Comparison of ENCODE assay signal across 9 mouse cellular contexts in the genomic region with DNA sequence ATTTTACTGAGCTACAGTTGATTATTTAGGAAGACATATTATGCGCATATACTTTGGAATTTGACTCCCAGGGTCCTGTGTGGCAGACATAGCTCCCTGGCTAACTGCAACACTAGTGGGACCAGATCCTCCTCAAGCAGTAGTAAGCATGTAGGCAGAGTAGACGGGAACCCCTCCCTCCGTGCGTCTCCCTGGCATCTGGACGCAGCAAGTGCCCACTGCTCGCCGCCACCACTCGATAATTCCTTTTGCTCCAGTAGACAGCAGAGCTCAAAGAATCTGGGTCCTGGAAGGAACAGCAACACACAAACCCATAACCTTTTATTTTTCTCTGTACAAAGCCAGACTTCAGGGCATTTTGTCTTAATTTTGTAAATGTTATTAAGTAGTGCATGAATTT. TPM values are rescaled to one million over a fixed set of nuclear protein-coding genes. Genes with fewer than 3 reads are reported as not detected.
DNase-seq lines count a peak whose midpoint lies in the region; ATAC-seq lines count a peak whose summit lies in the region.
"Had no signal": no experiment of that assay in that cellular context is flagged by ENCODE, and none has a peak within 500 bp of the region (broad histone marks: within the 10 kb centered on the region; RNA-seq: fewer than 3 reads in every experiment).

No protein-coding gene starts in this region.

- H3K4me3 ChIP-seq in forebrain, embryonic 13.5 days: no peak overlapping the region
- H3K4me3 ChIP-seq in forebrain, embryonic 15.5 days: no peak overlapping the region
- no peak overlapping the region for H3K4me3 ChIP-seq in kidney, embryonic 16.5 days (ENCODE audit: low read length)
- H3K4me3 ChIP-seq in embryonic facial prominence, embryonic 12.5 days: no peak overlapping the region
- H3K4me3 ChIP-seq in midbrain, embryonic 14.5 days (replicated peaks; ENCODE audit: low read depth, low read length): no peak overlapping the region

- 0 out of 2 replicates have a peak, but pooled peaks have one; percentile 36 for ATAC-seq in forebrain, embryonic 13.5 days
- no peak for ATAC-seq in forebrain, embryonic 15.5 days (replicated peaks)
- ATAC-seq in kidney, embryonic 16.5 days (ENCODE audit: low FRiP score, low TSS enrichment): no peak
- ATAC-seq in embryonic facial prominence, embryonic 12.5 days (ENCODE audit: insufficient number of reproducible peaks, insufficient read depth, low FRiP score, low TSS enrichment): no peak
- no peak for ATAC-seq in midbrain, embryonic 14.5 days (ENCODE audit: low FRiP score, low TSS enrichment)

- H3K4me2 ChIP-seq in forebrain, embryonic 13.5 days: no peak overlapping the region
- H3K4me2 ChIP-seq in forebrain, embryonic 15.5 days (replicated peaks): no peak overlapping the region
- H3K4me2 ChIP-seq in kidney, embryonic 16.5 days (replicated peaks; ENCODE audit: low read depth, low read length): no peak overlapping the region
- H3K4me2 ChIP-seq in embryonic facial prominence, embryonic 12.5 days (replicated peaks): no peak overlapping the region
- H3K4me2 ChIP-seq in midbrain, embryonic 14.5 days (ENCODE audit: low read length): no peak overlapping the region

- no peak overlapping the region for H3K27ac ChIP-seq in forebrain, embryonic 13.5 days
- H3K27ac ChIP-seq in forebrain, embryonic 15.5 days (replicated peaks): no peak overlapping the region
- peak overlapping the region; percentile 90 for H3K27ac ChIP-seq in kidney, embryonic 16.5 days (ENCODE audit: low read length)
- peak overlapping the region; percentile 25; the same call in 1 of the 2 replicates for H3K27ac ChIP-seq in embryonic facial prominence, embryonic 12.5 days
- H3K27ac ChIP-seq in midbrain, embryonic 14.5 days (replicated peaks; ENCODE audit: low read depth, low read length): peak overlapping the region; percentile 37; the same call in 1 of the 2 replicates

- no peaks in the 10 kb centered on the region for H3K27me3 ChIP-seq in forebrain, embryonic 13.5 days
- H3K27me3 ChIP-seq in forebrain, embryonic 15.5 days: no peaks in the 10 kb centered on the region
- H3K27me3 ChIP-seq in kidney, embryonic 16.5 days (ENCODE audit: insufficient read depth, low read length): no peaks in the 10 kb centered on the region
- H3K27me3 ChIP-seq in embryonic facial prominence, embryonic 12.5 days: no peaks in the 10 kb centered on the region
- H3K27me3 ChIP-seq in midbrain, embryonic 14.5 days (ENCODE audit: control insufficient read depth, insufficient read depth, low read length): no peaks in the 10 kb centered on the region

- H3K4me1 ChIP-seq in forebrain, embryonic 13.5 days: peaks cover 18% of the 10 kb centered on the region
- peaks cover 9% of the 10 kb centered on the region; the same call in 1 of the 2 replicates for H3K4me1 ChIP-seq in forebrain, embryonic 15.5 days
- peaks cover 18% of the 10 kb centered on the region for H3K4me1 ChIP-seq in kidney, embryonic 16.5 days (ENCODE audit: insufficient read depth, low read length)
- peaks cover 23% of the 10 kb centered on the region for H3K4me1 ChIP-seq in embryonic facial prominence, embryonic 12.5 days
- H3K4me1 ChIP-seq in midbrain, embryonic 14.5 days (ENCODE audit: control insufficient read depth, insufficient read depth, low read length): peaks cover 3% of the 10 kb centered on the region; the same call in 1 of the 2 replicates

- H3K9ac ChIP-seq in forebrain, embryonic 13.5 days: no peak overlapping the region
- no peak overlapping the region for H3K9ac ChIP-seq in forebrain, embryonic 15.5 days (replicated peaks)
- H3K9ac ChIP-seq in kidney, embryonic 16.5 days (replicated peaks; ENCODE audit: low read length): no peak overlapping the region
- no peak overlapping the region for H3K9ac ChIP-seq in embryonic facial prominence, embryonic 12.5 days
- H3K9ac ChIP-seq in midbrain, embryonic 14.5 days (replicated peaks; ENCODE audit: low read length): no peak overlapping the region

- DNase-seq in kidney, postnatal 36 days: no peak
- peak; percentile 28 for DNase-seq in midbrain, embryonic 14.5 days
- no peak for DNase-seq in layer of hippocampus, adult 11-12 months (ENCODE audit: low spot score)
- no peak for DNase-seq in ovary, adult 18-20 months (ENCODE audit: low spot score)
- DNase-seq: B cell, adult 2 months had no signal

- no peaks in the 10 kb centered on the region for H3K9me3 ChIP-seq in forebrain, embryonic 13.5 days (replicated peaks)
- H3K9me3 ChIP-seq in forebrain, embryonic 15.5 days: no peaks in the 10 kb centered on the region
- no peaks in the 10 kb centered on the region for H3K9me3 ChIP-seq in kidney, embryonic 16.5 days (ENCODE audit: low read length)
- no peaks in the 10 kb centered on the region for H3K9me3 ChIP-seq in embryonic facial prominence, embryonic 12.5 days
- H3K9me3 ChIP-seq in midbrain, embryonic 14.5 days (ENCODE audit: control insufficient read depth, low read length): no peaks in the 10 kb centered on the region

- WGBS in forebrain, embryonic 13.5 days: 61% methylated on average over 8 of the region's 8 CpGs
- 60% methylated on average over 8 of the region's 8 CpGs for WGBS in forebrain, embryonic 15.5 days
- WGBS in kidney, embryonic 16.5 days: 89% methylated on average over 8 of the region's 8 CpGs
- WGBS in embryonic facial prominence, embryonic 12.5 days: 78% methylated on average over 8 of the region's 8 CpGs
- 71% methylated on average over 8 of the region's 8 CpGs for WGBS in midbrain, embryonic 14.5 days

- H3K36me3 ChIP-seq in forebrain, embryonic 13.5 days (ENCODE audit: poor library complexity, severe bottlenecking): no peaks in the 10 kb centered on the region
- H3K36me3 ChIP-seq in forebrain, embryonic 15.5 days: no peaks in the 10 kb centered on the region
- no peaks in the 10 kb centered on the region for H3K36me3 ChIP-seq in kidney, embryonic 16.5 days (ENCODE audit: insufficient read depth, low read length)
- H3K36me3 ChIP-seq in embryonic facial prominence, embryonic 12.5 days: no peaks in the 10 kb centered on the region
- no peaks in the 10 kb centered on the region for H3K36me3 ChIP-seq in midbrain, embryonic 14.5 days (ENCODE audit: control insufficient read depth, insufficient read depth, low read length)

RNA-seq across cellular contexts. Expression of gene Ripor2, which starts 17.3 kb away (rescaled TPM):
- 15.8 and 20.0 TPM in 2 replicates for polyA plus RNA-seq in forebrain, embryonic 13.5 days (2015; fragmentation: Nextera tagmentation; extraction: Ambion mirVana)
- 24.5 and 26.8 TPM in 2 replicates for polyA plus RNA-seq in forebrain, embryonic 15.5 days (2015; fragmentation: Nextera tagmentation; extraction: Ambion mirVana)
- polyA plus RNA-seq in kidney, embryonic 16.5 days (2015; fragmentation: Nextera tagmentation; extraction: Ambion mirVana): 2.1 and 2.7 TPM in 2 replicates
- polyA plus RNA-seq in embryonic facial prominence, embryonic 12.5 days (2016; fragmentation: Nextera tagmentation; extraction: Ambion mirVana): 6.1 and 9.2 TPM in 2 replicates
- 31.2 and 33.4 TPM in 2 replicates for polyA plus RNA-seq in midbrain, embryonic 14.5 days (2014; fragmentation: Nextera tagmentation; extraction: Ambion mirVana)

Comparison
In these comparisons a context has a peak if more than half of its experiments do, and no peak if none do; other contexts are left out.
1. H3K27ac ChIP-seq: peak in kidney, embryonic 16.5 days (single experiment), embryonic facial prominence, embryonic 12.5 days (single experiment) and midbrain, embryonic 14.5 days (single experiment); none in forebrain, embryonic 13.5 days (single experiment) and forebrain, embryonic 15.5 days (single experiment).